Mouse (Mus musculus) thymus, adult 2 months (tissue): ENCODE data around the gene Igsf3.

Experiments used
- CTCF ChIP-seq: fragments of 200-500 bp; IDR thresholded peaks from 2 replicates; pipeline ENCODE4 v1.5.1; 2012; ENCODE audit warnings: mild to moderate bottlenecking, control low read depth, low read length, moderate library complexity, borderline replicate concordance; ENCODE audit not compliant: control insufficient read depth, poor library complexity, insufficient read depth; ENCODE audit errors: extremely low read depth
- POLR2A ChIP-seq: fragments of 200-500 bp; IDR thresholded peaks from 2 replicates; pipeline ENCODE4 v1.6.1; 2012; ENCODE audit warnings: mild to moderate bottlenecking, low read length, control low read depth, moderate library complexity; ENCODE audit not compliant: control insufficient read depth, poor library complexity, insufficient read depth; ENCODE audit errors: extremely low read depth

- TF ChIP-seq POLR2A = no peak
- TF ChIP-seq CTCF = no peak
These were observed 110.6 kb downstream of the Igsf3 start for GRCm38 (mm10) chr3:101487436-101487835.
